Mouse (Mus musculus) hindbrain, embryonic 10.5 days (tissue): ENCODE data around the gene Col18a1. TPM values are rescaled to one million over a fixed set of nuclear protein-coding genes. Genes with fewer than 3 reads are reported as not detected.

ENCODE experiments used
- DNase-seq: peaks from one replicate; pipeline ENCODE4 v3.0.0-alpha.2; 2017; ENCODE audit warnings: low spot score
- H3K27ac ChIP-seq: fragments of 300-500 bp; sonication (generic); 2 replicates; pipeline ENCODE4 v1.5.1; 2016; ENCODE audit warnings: mild to moderate bottlenecking, moderate library complexity
- H3K27me3 ChIP-seq: fragments of 300-500 bp; sonication (generic); 2 replicates; pipeline ENCODE4 v1.6.1; 2016; ENCODE audit warnings: mild to moderate bottlenecking; ENCODE audit not compliant: poor library complexity, insufficient read depth, severe bottlenecking
- H3K36me3 ChIP-seq: fragments of 300-500 bp; sonication (generic); 2 replicates; pipeline ENCODE4 v1.6.1; 2016; ENCODE audit warnings: mild to moderate bottlenecking, moderate library complexity
- H3K4me1 ChIP-seq: fragments of 300-500 bp; sonication (generic); replicated peaks from 2 replicates; pipeline ENCODE4 v1.6.1; 2016; ENCODE audit warnings: mild to moderate bottlenecking
- H3K4me3 ChIP-seq: fragments of 300-500 bp; sonication (generic); 2 replicates; pipeline ENCODE4 v1.5.1; 2016; ENCODE audit warnings: mild to moderate bottlenecking, moderate library complexity
- H3K9me3 ChIP-seq: fragments of 300-500 bp; sonication (generic); 2 replicates; pipeline ENCODE4 v1.6.1; 2016; ENCODE audit warnings: mild to moderate bottlenecking, moderate library complexity
- WGBS: fragments of 180-500 bp; shearing (Covaris S2); methylation state at CpG from one replicate; pipeline ENCODE4 v1.1.7; 2016; 5-methylcytosine and 5-hydroxymethylcytosine counted together
- polyA plus RNA-seq: library from polyadenylated mRNA; unstranded; fragments of >200 nt; fragmentation: Nextera tagmentation; extraction: Ambion mirVana; gene quantifications from 2 replicates; pipeline ENCODE4 v1.2.1, GENCODE M21; 2016

Gene Col18a1
- polyA plus RNA-seq, 1 experiment from 2014 or later: 147 TPM

DNA sequence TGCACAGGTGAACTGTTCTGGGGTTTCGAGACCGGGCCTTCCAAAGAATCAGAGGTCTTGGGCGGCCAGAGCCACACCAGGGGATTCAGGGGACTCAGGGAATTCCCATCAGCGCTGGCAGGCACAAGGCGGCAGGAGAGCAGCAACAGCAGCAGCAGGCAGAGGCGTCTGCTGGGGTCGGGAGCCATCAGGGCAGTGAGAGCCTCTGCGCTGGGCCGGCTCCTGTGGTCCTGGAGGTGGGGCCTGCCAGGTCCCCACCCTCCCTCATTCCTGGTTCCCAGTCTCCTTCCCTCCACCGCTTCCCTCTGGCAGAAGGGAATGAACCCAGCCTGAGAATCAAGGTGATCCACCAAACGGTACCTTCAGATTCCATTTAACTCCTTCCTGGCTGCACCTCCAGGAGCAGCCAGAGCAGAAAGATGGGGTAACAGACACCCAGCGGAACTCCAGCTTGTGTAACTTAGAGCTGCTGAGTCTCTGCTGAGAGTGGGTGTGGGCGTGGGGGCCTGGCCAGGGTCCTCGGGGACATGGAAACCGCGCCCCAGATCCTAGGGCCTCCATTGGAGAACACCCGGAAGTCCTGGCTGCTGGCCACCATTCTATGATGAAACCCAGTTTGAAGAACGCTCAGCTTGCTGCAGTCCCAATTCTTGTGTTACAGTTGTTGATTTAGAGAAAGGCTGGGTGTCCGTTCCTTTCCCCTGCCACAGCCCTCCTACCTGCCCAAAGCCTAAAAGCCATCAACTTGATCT is 52.7 kb downstream of the Col18a1 start:
- Histone ChIP-seq H3K4me3 (no peak overlapping the region), H3K27ac (0 out of 2 replicates have a peak overlapping the region, but pooled peaks have one; percentile 45), H3K36me3 (peaks cover 23% of the 10 kb centered on the region), H3K27me3 (no peaks in the 10 kb centered on the region), H3K9me3 (no peaks in the 10 kb centered on the region), H3K4me1 (peaks cover 75% of the 10 kb centered on the region)
- no peak for DNase-seq
- 66% methylated on average over 19 of the region's 19 CpGs for WGBS

DNA sequence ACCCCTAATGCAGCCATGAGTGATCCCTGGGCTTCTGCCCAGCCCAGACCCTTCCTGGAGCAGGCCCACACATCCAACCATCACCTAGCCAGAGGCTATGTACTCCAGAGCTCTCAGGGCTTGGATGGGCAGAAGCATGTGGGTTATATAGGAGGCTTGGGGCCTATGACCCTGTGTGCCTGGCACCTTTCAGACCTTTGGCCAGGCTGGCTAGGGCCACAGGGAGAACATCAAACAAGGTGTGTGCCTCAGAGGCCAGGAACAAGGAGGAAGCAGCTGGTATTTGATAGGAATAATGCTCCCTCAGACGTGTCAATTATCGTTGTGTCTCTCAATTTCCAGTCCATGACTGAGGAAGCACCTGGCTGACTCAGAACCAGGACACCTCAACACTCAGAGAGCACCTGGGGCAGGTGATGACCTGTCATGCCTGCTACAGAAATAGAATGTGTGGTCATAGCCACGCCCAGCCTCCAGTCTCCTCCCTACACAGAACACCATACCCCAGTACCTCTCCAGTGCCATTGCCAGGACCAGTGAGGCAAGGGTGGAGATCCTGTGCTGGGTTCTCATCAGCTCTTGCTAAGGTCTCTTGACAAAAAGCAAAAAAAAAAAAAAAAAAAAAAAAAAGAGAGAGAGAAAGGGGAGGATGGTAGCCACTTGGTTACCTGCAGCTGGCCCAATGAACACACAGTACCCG is 54.6 kb downstream of the Col18a1 start:
- Histone ChIP-seq H3K4me1 (peaks cover 59% of the 10 kb centered on the region), H3K27ac (no peak overlapping the region), H3K36me3 (peaks cover 23% of the 10 kb centered on the region), H3K27me3 (no peaks in the 10 kb centered on the region), H3K4me3 (no peak overlapping the region), H3K9me3 (no peaks in the 10 kb centered on the region)
- 89% methylated on average over 4 of the region's 4 CpGs for WGBS
- no peak for DNase-seq

DNA sequence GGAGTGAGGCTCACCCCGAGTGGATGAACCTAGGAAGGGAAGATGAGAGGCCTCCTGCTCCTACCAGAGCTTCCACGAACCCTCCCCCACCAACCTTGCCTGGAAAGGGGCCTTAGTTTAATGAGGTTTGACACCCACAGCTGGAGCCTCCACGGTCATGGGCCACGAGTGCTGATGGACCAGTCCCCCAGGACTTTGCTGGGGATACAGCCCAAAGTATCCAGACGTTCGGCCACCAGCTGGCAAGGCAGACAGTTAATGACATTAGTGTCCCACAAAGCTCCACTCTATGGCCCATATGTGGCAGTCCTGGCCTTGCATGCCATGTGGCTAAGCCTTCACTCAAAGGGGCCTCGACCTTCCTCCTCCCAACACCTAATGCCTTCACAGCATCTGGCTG is 55.5 kb downstream of the Col18a1 start:
- Histone ChIP-seq H3K36me3 (peaks cover 24% of the 10 kb centered on the region), H3K4me1 (peaks cover 50% of the 10 kb centered on the region), H3K27me3 (no peaks in the 10 kb centered on the region), H3K9me3 (no peaks in the 10 kb centered on the region), H3K4me3 (no peak overlapping the region), H3K27ac (0 out of 2 replicates have a peak overlapping the region, but pooled peaks have one; percentile 6)
- DNase-seq: no peak
- WGBS: 71% methylated on average over 7 of the region's 7 CpGs

DNA sequence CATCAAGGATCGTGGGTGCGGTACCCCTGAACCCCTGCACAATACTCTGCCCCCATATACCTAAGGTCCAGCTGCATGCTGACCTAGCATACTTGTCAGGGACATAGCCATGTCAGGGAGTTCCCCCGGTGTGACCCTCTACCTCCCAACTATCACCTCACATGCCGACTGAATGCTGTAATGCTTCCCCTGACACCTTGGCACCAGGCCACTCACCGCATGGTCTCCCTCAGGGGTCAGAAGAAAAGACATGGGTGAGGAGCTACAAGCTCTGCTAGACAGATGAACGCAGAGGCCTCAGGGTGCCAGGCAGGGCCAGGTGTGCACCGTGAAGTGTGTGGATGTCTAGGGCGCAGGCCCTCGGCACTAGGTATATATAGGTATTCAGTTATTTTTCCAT is 56.3 kb downstream of the Col18a1 start:
- peaks cover 25% of the 10 kb centered on the region for H3K36me3 ChIP-seq
- peaks cover 49% of the 10 kb centered on the region for H3K4me1 ChIP-seq
- no peak overlapping the region for H3K27ac ChIP-seq
- DNase-seq: no peak
- no peaks in the 10 kb centered on the region for H3K27me3 ChIP-seq
- H3K9me3 ChIP-seq: no peaks in the 10 kb centered on the region
- WGBS: 95% methylated on average over 9 of the region's 9 CpGs
- H3K4me3 ChIP-seq: no peak overlapping the region

DNA sequence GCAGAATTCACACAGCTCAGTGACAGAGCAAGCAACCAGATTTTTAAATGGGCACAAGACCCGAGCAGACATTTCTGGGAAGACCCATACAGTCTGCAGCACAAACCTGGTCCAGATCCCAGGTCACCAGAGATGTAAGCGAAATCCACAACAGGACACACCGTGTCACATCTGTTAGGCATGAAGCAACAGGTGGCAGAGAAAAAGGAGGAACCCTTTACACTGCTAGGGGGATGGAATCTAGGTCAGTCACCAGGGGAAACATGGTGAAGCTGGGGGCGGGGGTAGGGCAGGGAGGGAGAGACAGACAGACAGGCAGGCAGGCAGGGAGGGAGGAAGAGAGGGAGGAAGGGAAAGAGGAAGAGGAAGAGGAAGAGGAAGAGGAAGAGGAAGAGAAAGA is 58.2 kb downstream of the Col18a1 start:
- Histone ChIP-seq H3K27me3 (no peaks in the 10 kb centered on the region), H3K4me3 (no peak overlapping the region), H3K4me1 (peaks cover 39% of the 10 kb centered on the region), H3K36me3 (peaks cover 22% of the 10 kb centered on the region), H3K9me3 (no peaks in the 10 kb centered on the region), H3K27ac (no peak overlapping the region)
- 84% methylated on average over 4 of the region's 4 CpGs for whole genome bisulfite sequencing
- no peak for DNase-seq

DNA sequence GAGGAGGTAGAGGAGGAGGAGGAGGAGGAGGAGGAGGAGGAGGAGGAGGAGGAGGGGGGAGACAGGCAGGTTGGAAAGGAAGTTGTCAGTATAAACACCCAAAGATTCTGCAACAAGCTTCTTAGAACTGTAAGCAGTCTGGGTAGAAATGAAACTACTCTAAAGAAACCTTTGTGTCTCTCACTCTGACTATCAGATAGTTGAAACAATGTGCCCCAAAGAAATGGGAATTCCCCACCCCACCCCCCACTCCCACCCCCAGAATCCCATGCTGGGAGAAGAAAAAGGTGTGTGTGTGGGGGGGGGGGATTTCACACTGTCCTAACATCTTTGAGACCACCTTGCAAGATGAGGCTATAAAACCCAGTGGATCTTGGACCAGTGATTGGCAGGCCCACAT is 62.0 kb downstream of the Col18a1 start:
- Histone ChIP-seq H3K4me3 (no peak overlapping the region), H3K27ac (no peak overlapping the region), H3K4me1 (peaks cover 8% of the 10 kb centered on the region), H3K9me3 (no peaks in the 10 kb centered on the region), H3K27me3 (no peaks in the 10 kb centered on the region), H3K36me3 (0 out of 2 replicates have a peak, but pooled peaks cover 3% of the 10 kb centered on the region)
- no peak for DNase-seq

DNA sequence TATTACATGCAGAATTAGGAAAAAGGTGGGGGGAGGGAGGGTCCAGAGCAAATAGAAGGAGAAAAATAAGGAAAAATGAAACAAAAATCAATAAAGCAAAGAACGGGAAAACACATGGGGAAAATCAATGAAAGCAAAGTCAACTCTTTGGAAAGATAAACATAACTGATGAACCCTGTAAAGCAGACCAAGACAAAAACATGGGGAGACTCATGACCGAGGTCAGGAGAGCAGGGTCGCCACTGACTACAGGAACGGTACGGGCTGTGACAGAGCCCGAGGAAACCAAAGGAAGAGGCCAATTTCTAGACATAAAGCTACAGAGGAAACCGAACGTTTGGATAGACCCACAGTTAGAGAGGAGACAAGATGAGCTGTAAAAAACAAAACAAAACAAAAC is 62.7 kb downstream of the Col18a1 start:
- WGBS: 69% methylated on average over 8 of the region's 8 CpGs
- no peak overlapping the region for H3K27ac ChIP-seq

DNA sequence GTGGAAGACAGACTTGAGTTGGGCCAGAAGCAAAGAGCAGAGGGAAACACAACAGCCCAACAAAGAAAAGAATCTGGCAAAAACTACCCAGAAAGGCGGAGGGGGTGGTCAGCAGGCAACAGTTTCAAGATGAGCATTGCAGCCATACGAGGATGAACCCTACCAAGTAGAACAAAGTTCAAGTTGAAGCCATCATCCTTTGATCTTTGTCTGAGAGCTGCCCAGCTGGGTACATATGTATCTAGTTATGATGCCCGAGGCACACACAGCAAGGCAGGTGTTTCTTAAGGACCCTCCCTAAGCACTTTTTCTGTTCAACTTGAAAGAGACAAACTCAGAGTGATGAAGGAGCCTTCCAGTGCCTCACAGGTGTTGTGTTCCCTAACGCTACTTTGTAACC is 66.6 kb downstream of the Col18a1 start:
- H3K27me3 ChIP-seq: no peaks in the 10 kb centered on the region
- H3K4me3 ChIP-seq: no peak overlapping the region
- WGBS: 80% methylated on average over 4 of the region's 4 CpGs
- H3K4me1 ChIP-seq: peaks cover 34% of the 10 kb centered on the region
- no peak for DNase-seq
- no peaks in the 10 kb centered on the region for H3K9me3 ChIP-seq
- peaks cover 18% of the 10 kb centered on the region; the same call in 1 of the 2 replicates for H3K36me3 ChIP-seq
- H3K27ac ChIP-seq: no peak overlapping the region

More for the DNA sequence above, 62.7 kb downstream of the Col18a1 start:
- no peak for DNase-seq
- no peak overlapping the region for H3K4me3 ChIP-seq
- H3K27me3 ChIP-seq: no peaks in the 10 kb centered on the region
- H3K4me1 ChIP-seq: peaks cover 6% of the 10 kb centered on the region
- H3K9me3 ChIP-seq: no peaks in the 10 kb centered on the region
- 0 out of 2 replicates have a peak, but pooled peaks cover 3% of the 10 kb centered on the region for H3K36me3 ChIP-seq

DNA sequence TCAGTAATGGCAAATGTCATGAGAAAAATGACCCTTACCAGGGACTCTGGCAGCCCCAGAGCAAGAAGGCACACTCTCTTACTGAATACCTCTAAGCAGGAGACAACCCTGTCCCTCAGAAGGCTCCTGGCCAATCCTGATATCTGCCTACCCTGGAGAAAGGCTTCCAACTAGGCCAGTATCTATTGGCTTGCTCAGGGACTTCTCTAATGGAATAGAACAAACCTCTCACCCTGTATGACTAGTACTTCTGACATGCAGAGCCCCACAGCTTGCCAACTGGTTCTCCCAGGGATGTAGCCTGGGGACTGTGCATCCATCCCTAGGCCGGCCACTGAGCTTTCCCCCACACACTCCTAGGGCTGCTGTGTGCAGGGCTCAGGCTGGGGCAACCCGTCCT is 67.7 kb downstream of the Col18a1 start:
- Histone ChIP-seq H3K9me3 (no peaks in the 10 kb centered on the region), H3K4me3 (no peak overlapping the region), H3K27ac (no peak overlapping the region), H3K4me1 (peaks cover 36% of the 10 kb centered on the region), H3K27me3 (no peaks in the 10 kb centered on the region), H3K36me3 (peaks cover 30% of the 10 kb centered on the region)
- DNase-seq: no peak
- 85% methylated on average over 2 of the region's 2 CpGs for WGBS

DNA sequence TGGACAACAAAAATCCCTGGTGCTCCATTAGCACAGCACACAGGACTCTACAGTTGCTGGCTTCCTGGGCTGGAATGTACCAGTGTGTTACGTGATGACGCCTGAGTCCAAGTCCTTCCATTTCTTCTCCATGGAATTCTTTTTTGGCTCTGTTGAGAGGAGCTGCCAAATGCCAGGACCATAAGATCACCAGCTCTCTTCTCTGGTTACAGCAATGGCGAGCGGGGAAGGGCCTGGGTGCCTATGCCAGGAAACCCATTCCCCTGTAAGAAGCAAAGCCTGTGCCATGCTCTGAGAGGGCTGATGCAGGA is 68.5 kb downstream of the Col18a1 start:
- Histone ChIP-seq H3K9me3 (peaks cover 7% of the 10 kb centered on the region), H3K4me1 (peaks cover 36% of the 10 kb centered on the region), H3K27ac (peak overlapping the region; percentile 57), H3K27me3 (no peaks in the 10 kb centered on the region), H3K4me3 (no peak overlapping the region), H3K36me3 (peaks cover 38% of the 10 kb centered on the region)
- 92% methylated on average over 4 of the region's 4 CpGs for WGBS
- no peak for DNase-seq

DNA sequence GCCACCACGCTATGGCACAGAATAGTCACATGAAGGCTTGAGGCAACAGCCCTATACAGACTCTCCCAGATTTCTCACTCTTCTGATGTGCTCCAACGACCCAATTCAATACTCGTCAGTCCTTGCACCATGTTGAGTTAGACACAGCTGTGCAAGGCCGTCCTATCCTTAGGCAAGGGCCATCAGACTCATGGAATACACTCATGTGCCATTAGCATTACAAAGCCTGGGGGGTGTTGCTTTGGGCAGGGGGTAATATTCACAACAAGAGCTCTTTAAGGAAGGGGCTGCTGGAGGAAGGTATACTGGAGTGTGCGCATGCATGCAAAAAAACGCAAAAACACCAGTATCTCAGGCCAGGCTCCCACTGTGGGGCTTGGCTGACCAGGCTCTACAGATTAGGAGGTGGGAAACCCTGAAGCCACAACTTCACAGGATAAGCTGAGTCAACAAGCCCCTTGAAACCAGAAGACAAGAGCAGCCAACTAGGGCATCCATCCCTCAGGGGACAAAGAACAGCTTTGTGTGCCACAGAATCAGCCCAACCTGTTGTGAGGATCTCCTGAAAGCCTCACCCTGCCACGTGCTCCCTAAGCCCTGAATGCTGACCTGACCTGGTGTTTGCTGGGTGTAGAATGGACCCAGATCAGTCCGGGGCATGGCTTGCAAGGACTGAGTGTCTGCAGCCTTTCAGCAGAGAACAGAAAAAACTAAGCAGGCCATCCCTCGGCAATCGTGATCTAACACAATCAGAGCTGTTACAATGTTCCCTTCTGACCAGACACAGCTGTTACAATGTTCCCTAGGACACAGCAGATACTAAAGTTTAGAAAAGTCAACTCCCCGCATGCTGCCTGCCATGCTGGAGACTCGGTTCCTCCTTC is 69.1 kb downstream of the Col18a1 start:
- Histone ChIP-seq H3K4me3 (no peak overlapping the region), H3K27me3 (no peaks in the 10 kb centered on the region), H3K4me1 (peaks cover 36% of the 10 kb centered on the region), H3K9me3 (peaks cover 10% of the 10 kb centered on the region), H3K36me3 (peaks cover 43% of the 10 kb centered on the region), H3K27ac (peak overlapping the region; percentile 57)
- WGBS: 66% methylated on average over 12 of the region's 12 CpGs
- no peak for DNase-seq

DNA sequence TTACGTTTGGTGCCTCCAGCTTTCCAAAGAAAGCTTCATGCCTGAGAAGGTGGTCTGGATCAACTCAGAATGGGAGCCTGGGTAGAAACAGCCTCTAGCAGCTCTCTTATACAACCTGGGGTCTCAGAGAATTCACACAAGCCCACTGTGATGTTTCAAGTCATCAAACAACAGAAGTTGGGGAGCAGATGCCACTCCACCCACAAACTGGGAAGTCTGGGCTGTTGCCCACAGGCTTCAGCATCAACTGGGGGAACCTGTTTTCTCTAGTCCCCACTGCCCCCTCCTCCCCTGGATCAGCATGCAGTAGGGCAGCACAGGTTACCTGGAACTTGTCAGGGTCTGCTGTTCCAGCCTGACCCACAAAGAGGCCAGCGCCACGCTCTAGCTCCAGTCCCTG is 70.7 kb downstream of the Col18a1 start:
- Histone ChIP-seq H3K36me3 (peaks cover 51% of the 10 kb centered on the region), H3K9me3 (peaks cover 10% of the 10 kb centered on the region), H3K4me1 (peaks cover 41% of the 10 kb centered on the region), H3K27ac (no peak overlapping the region), H3K27me3 (no peaks in the 10 kb centered on the region), H3K4me3 (no peak overlapping the region)
- 89% methylated on average over 3 of the region's 3 CpGs for WGBS
- DNase-seq: no peak

DNA sequence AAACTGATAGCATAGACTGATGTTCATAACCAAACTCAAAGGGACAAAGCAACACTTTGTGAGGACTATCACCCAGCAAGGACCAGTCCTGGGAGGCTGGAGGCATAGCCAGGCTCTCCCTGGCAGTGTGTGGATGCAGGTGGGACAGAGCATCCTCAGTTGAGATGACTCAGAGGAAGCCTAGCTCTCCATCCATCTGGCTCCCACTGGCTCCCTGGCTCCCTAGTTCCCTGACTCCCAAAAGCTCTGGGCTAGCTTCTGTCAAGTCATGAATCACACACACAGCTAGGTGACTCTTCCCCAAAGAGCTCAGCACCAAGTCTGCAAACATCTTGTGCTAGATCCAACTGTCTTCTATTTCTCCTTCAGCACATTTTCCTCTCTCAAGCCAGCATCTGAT is 72.5 kb downstream of the Col18a1 start:
- Histone ChIP-seq H3K36me3 (peaks cover 56% of the 10 kb centered on the region), H3K9me3 (peaks cover 10% of the 10 kb centered on the region), H3K4me1 (peaks cover 54% of the 10 kb centered on the region), H3K27me3 (no peaks in the 10 kb centered on the region), H3K27ac (0 out of 2 replicates have a peak overlapping the region, but pooled peaks have one; percentile 8), H3K4me3 (no peak overlapping the region)
- DNase-seq: no peak
